Mouse (Mus musculus) lung, embryonic 14.5 days (tissue): ENCODE data around the gene 4930519P11Rik. TPM values are rescaled to one million over a fixed set of nuclear protein-coding genes. Genes with fewer than 3 reads are reported as not detected.
A peak's percentile ranks its signal among the peaks of the same experiment; 100 is the strongest.

Source experiments
- ATAC-seq: fragments of 200-750 bp; cut with Nextera tagmentation; 2 replicates; pipeline ENCODE4 v1.8.0; 2017; ENCODE audit warnings: mild to moderate bottlenecking, moderate TSS enrichment, moderate library complexity; ENCODE audit not compliant: insufficient read depth
- DNase-seq: peaks from one replicate; pipeline ENCODE4 v3.0.0-alpha.2; 2015
- H3K27ac ChIP-seq: fragments of 300-500 bp; sonication (generic); 2 replicates; pipeline ENCODE4 v1.5.1; 2014; ENCODE audit warnings: low read depth, mild to moderate bottlenecking, moderate library complexity
- H3K27me3 ChIP-seq: fragments of 300-500 bp; sonication (generic); 2 replicates; pipeline ENCODE4 v1.6.1; 2014; ENCODE audit warnings: low read length, control low read depth; ENCODE audit not compliant: insufficient read depth
- H3K36me3 ChIP-seq: fragments of 300-500 bp; sonication (generic); 2 replicates; pipeline ENCODE4 v1.6.1; 2014; ENCODE audit warnings: control low read depth; ENCODE audit not compliant: insufficient read depth
- H3K4me1 ChIP-seq: fragments of 300-500 bp; sonication (generic); 2 replicates; pipeline ENCODE4 v1.6.1; 2014; ENCODE audit warnings: antibody characterized with exemption, control low read depth; ENCODE audit not compliant: insufficient read depth
- H3K4me2 ChIP-seq: fragments of 300-500 bp; sonication (generic); 2 replicates; pipeline ENCODE4 v1.6.1; 2014; ENCODE audit warnings: mild to moderate bottlenecking
- H3K4me3 ChIP-seq: fragments of 300-500 bp; sonication (generic); 2 replicates; pipeline ENCODE4 v1.5.1; 2014; ENCODE audit warnings: low read depth, low read length
- H3K9ac ChIP-seq: fragments of 300-500 bp; sonication (generic); 2 replicates; pipeline ENCODE4 v1.6.1; 2014
- H3K9me3 ChIP-seq: fragments of 300-500 bp; sonication (generic); 2 replicates; pipeline ENCODE4 v1.6.1; 2016; ENCODE audit warnings: low read depth, low read length, control low read depth
- CTCF ChIP-seq: IDR thresholded peaks from 2 replicates; pipeline ENCODE4 v1.5.1; 2016; ENCODE audit warnings: antibody characterized with exemption, low read depth
- WGBS: fragments of 180-500 bp; shearing (Covaris S2); extraction: QIAGEN DNeasy Blood & Tissue Kit; methylation state at CpG from one replicate; pipeline ENCODE4 v1.1.7; 2014; 5-methylcytosine and 5-hydroxymethylcytosine counted together
- polyA plus RNA-seq: library from polyadenylated mRNA; unstranded; fragments of >200 nt; fragmentation: Nextera tagmentation; extraction: Ambion mirVana; gene quantifications from 2 replicates; pipeline ENCODE4 v1.2.1, GENCODE M21; 2014

Gene 4930519P11Rik
- polyA plus RNA-seq, 1 experiment from 2014 or later, result 0.83 TPM

DNA sequence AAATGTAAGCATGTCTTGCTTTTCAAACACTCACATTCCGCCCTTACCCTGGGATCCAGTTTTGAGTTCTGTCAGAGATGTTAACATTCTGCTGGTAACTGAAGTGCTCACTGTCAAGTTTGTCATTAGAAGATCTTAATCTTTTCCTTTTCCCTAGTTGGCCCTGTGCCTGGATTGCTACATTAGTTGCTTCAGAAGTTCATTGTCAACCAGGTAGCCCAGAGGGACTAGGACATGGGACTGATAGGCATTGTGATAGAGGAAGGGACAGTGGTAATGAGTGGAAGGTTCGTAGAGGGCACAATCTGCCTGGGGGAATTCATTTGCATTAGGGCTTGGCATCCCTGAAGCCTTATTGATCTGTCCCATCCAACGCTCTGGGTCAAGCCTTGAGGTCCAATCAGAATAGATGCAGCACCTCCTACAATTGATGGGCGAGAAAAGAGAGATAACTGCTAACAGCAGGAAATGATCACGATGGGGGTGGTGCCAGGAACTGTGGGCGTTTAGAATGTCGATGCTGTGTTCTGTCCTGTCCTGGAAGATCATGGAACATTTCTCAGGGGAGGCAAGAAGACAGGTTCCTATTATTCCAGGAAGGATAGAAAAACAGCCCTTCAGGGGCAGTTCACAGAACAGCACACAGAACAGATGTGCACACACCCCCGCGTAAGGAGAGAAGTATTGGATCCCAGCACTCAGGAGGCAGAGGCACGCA is 4.0 kb downstream of the 4930519P11Rik start:
- Histone ChIP-seq H3K9ac (no peak overlapping the region), H3K27me3 (no peaks in the 10 kb centered on the region), H3K27ac (no peak overlapping the region), H3K36me3 (no peaks in the 10 kb centered on the region), H3K4me2 (no peak overlapping the region), H3K4me1 (peaks cover 5% of the 10 kb centered on the region; the same call in 1 of the 2 replicates), H3K9me3 (no peaks in the 10 kb centered on the region), H3K4me3 (no peak overlapping the region)
- ATAC-seq, result no peak
- no peak for DNase-seq
- TF ChIP-seq CTCF, result no peak
- WGBS, result 61% methylated on average over 10 of the region's 10 CpGs

GRCm38 (mm10) chr2:154606965-154607364 is 6.3 kb downstream of the 4930519P11Rik start:
- ATAC-seq (no peak), DNase-seq (no peak)
- TF ChIP-seq CTCF, result no peak
- no peak overlapping the region for H3K4me3 ChIP-seq
- 0 out of 2 replicates have a peak, but pooled peaks cover 4% of the 10 kb centered on the region for H3K4me1 ChIP-seq
- no peak overlapping the region for H3K4me2 ChIP-seq
- H3K27me3 ChIP-seq, result no peaks in the 10 kb centered on the region
- no peak overlapping the region for H3K27ac ChIP-seq
- 81% methylated on average over 1 of the region's 1 CpGs for WGBS
- no peak overlapping the region for H3K9ac ChIP-seq
- no peaks in the 10 kb centered on the region for H3K9me3 ChIP-seq
- H3K36me3 ChIP-seq, result no peaks in the 10 kb centered on the region

DNA sequence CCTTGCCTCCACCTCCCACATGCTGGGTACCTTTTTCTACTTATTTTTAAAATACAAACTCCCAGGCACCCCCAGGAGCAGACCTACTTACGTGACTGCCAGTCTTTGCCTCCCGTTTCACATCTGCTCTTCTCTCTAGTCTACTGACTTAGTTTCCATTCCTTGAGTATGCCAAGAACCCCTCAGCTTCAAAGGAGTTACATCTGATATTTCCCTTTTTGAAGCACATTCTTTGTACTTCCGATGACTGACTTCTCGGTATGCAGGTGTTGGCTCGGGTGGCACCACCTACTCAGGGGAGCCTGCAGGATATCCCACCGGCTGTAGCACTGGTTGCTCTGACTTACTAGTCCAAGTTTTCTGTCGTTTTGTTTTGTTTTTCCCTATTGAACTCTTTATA is 9.1 kb downstream of the 4930519P11Rik start:
- Histone ChIP-seq H3K4me1 (0 out of 2 replicates have a peak, but pooled peaks cover 4% of the 10 kb centered on the region), H3K27ac (no peak overlapping the region), H3K9me3 (no peaks in the 10 kb centered on the region), H3K9ac (no peak overlapping the region), H3K36me3 (no peaks in the 10 kb centered on the region), H3K4me3 (peak overlapping the region; percentile 69), H3K4me2 (peak overlapping the region; percentile 59), H3K27me3 (no peaks in the 10 kb centered on the region)
- TF ChIP-seq CTCF, result no peak
- ATAC-seq, result no peak
- no peak for DNase-seq
- WGBS, result 25% methylated on average over 7 of the region's 7 CpGs

GRCm38 (mm10) chr2:154603638-154604153 is 9.5 kb downstream of the 4930519P11Rik start, which contains the start of gene Pxmp4:
Gene Pxmp4 (minus strand): TSS chr2:154603708.
- Histone ChIP-seq H3K4me2 (peak within 1 kb of the TSS; percentile 81), H3K4me3 (peak within 1 kb of the TSS; percentile 69), H3K27me3 (no peaks in the 10 kb centered on the region), H3K9ac (peak within 1 kb of the TSS; percentile 71), H3K9me3 (no peaks in the 10 kb centered on the region), H3K36me3 (no peaks in the 10 kb centered on the region), H3K27ac (peak within 1 kb of the TSS; percentile 12; the same call in 1 of the 2 replicates), H3K4me1 (0 out of 2 replicates have a peak, but pooled peaks cover 4% of the 10 kb centered on the region)
- peak; percentile 100 for ATAC-seq
- under 1% methylated on average over 13 of the region's 13 CpGs for WGBS
- DNase-seq, result peak; percentile 99
- no peak for TF ChIP-seq CTCF

GRCm38 (mm10) chr2:154603007-154603637 is 10.1 kb downstream of the 4930519P11Rik start:
- H3K27me3 ChIP-seq, result no peaks in the 10 kb centered on the region
- peak overlapping the region; percentile 81 for H3K4me2 ChIP-seq
- no peaks in the 10 kb centered on the region for H3K36me3 ChIP-seq
- WGBS, result 13% methylated on average over 22 of the region's 22 CpGs
- H3K9ac ChIP-seq, result peak overlapping the region; percentile 71
- H3K4me1 ChIP-seq, result 0 out of 2 replicates have a peak, but pooled peaks cover 4% of the 10 kb centered on the region
- H3K9me3 ChIP-seq, result no peaks in the 10 kb centered on the region
- ATAC-seq, result no peak
- H3K27ac ChIP-seq, result peak overlapping the region; percentile 12; the same call in 1 of the 2 replicates
- TF ChIP-seq CTCF, result no peak
- DNase-seq, result peak; percentile 12
- peak overlapping the region; percentile 69 for H3K4me3 ChIP-seq

GRCm38 (mm10) chr2:154601324-154601723 is 11.9 kb downstream of the 4930519P11Rik start:
- Histone ChIP-seq H3K27me3 (no peaks in the 10 kb centered on the region), H3K36me3 (no peaks in the 10 kb centered on the region), H3K4me3 (no peak overlapping the region), H3K9me3 (no peaks in the 10 kb centered on the region), H3K9ac (no peak overlapping the region), H3K27ac (no peak overlapping the region), H3K4me2 (no peak overlapping the region), H3K4me1 (0 out of 2 replicates have a peak, but pooled peaks cover 4% of the 10 kb centered on the region)
- 72% methylated on average over 3 of the region's 3 CpGs for WGBS
- TF ChIP-seq CTCF, result no peak
- no peak for DNase-seq
- no peak for ATAC-seq

- H3K27ac ChIP-seq, result no peak overlapping the region
- ATAC-seq, result no peak
- no peak for TF ChIP-seq CTCF
- H3K4me3 ChIP-seq, result no peak overlapping the region
- H3K4me1 ChIP-seq, result 0 out of 2 replicates have a peak, but pooled peaks cover 4% of the 10 kb centered on the region
- DNase-seq, result no peak
- H3K36me3 ChIP-seq, result no peaks in the 10 kb centered on the region
- no peak overlapping the region for H3K9ac ChIP-seq
- H3K9me3 ChIP-seq, result no peaks in the 10 kb centered on the region
- no peaks in the 10 kb centered on the region for H3K27me3 ChIP-seq
- 53% methylated on average over 6 of the region's 6 CpGs for WGBS
- H3K4me2 ChIP-seq, result no peak overlapping the region
Observed at GRCm38 (mm10) chr2:154600586-154600985, 12.7 kb downstream of the 4930519P11Rik start.
